Mouse (Mus musculus): ENCODE results near the gene March4. TPM values are rescaled to one million over a fixed set of nuclear protein-coding genes. Genes with fewer than 3 reads are reported as not detected.

Gene March4
- polyA plus RNA-seq, 1 experiment, result not detected

DNA sequence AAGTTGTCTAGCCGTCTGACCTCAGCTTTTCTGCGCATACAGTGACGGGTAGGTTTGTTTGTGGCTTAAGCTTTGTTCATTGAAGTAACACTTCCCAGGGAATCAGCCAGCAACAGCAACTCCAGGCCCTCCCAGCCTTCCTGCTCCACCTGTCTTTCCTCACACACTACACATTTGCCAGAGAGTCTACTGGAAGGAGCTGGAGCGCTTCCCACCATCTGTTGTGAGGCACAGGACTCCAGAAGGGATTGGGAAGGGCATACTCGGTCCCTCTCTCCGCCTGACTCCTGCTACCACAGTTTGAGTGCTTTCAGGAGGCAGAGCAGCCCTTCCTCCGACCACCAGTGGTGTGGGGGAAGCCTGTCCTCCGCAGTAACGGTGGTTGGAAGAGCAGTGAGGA is 136.1 kb downstream of the March4 start:
- Histone ChIP-seq H3K9me3 (ENCODE audit: control insufficient read depth, low read length) (no peaks in the 10 kb centered on the region), H3K4me1 (ENCODE audit: control insufficient read depth) (no peaks in the 10 kb centered on the region)
- TF ChIP-seq TAL1 (IDR thresholded peaks at IDR 0.05; ENCODE audit: low read length) (no peak), GATA1 (IDR thresholded peaks at IDR 0.05; ENCODE audit: low read length) (no peak)

DNA sequence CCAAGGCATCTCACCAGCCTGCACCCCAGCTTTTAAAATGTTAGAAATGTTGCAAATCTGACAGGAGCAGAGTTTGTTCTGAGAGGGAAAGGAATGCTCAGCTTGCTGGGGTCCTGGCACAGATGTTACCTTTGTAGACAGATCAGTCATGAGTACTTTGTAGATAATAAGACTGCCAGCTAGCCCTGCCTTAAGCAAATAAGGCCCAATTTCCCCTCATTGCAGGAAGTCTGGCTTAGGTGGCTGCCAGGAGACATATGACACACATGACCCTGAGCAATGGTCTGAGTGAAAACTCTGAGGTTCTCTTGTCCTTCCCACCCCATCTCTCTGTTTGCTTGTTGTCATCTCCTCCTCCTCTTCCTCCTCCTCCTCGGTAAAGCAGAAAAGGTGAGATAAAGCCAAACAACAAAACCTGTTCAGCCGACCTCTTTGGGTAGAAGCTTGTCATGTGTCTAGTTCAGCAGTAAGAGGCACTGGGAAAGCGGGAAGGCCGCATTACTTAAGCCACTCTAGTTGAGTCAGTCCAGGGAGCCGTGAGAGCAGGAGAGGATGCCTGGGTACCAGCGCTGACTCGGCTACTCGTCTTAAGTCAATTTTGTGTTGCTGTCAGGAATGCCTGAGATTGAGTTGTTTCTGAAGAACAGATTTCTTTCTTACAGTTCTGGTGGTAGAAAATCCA is 136.9 kb downstream of the March4 start:
- TF ChIP-seq TAL1 (IDR thresholded peaks at IDR 0.05; ENCODE audit: low read length), result no peak
- no peak for TF ChIP-seq GATA1 (IDR thresholded peaks at IDR 0.05; ENCODE audit: low read length)
- Histone ChIP-seq H3K36me3 (ENCODE audit: control insufficient read depth) (peaks cover 9% of the 10 kb centered on the region), H3K4me3 (replicated peaks) (no peak overlapping the region), H3K27me3 (ENCODE audit: control insufficient read depth) (no peaks in the 10 kb centered on the region), H3K4me1 (ENCODE audit: control insufficient read depth) (no peaks in the 10 kb centered on the region), H3K9me3 (ENCODE audit: control insufficient read depth, low read length) (no peaks in the 10 kb centered on the region)

More for the DNA sequence above, 136.1 kb downstream of the March4 start:
- peaks cover 3% of the 10 kb centered on the region for H3K36me3 ChIP-seq (ENCODE audit: control insufficient read depth)
- no peak overlapping the region for H3K4me3 ChIP-seq (replicated peaks)
- no peaks in the 10 kb centered on the region for H3K27me3 ChIP-seq (ENCODE audit: control insufficient read depth)

- Histone ChIP-seq H3K36me3 (ENCODE audit: control insufficient read depth) (peaks cover 15% of the 10 kb centered on the region), H3K4me1 (ENCODE audit: control insufficient read depth) (no peaks in the 10 kb centered on the region), H3K27me3 (ENCODE audit: control insufficient read depth) (no peaks in the 10 kb centered on the region), H3K9me3 (ENCODE audit: control insufficient read depth, low read length) (no peaks in the 10 kb centered on the region), H3K4me3 (replicated peaks) (no peak overlapping the region)
- no peak for TF ChIP-seq GATA1 (IDR thresholded peaks at IDR 0.05; ENCODE audit: low read length)
- TF ChIP-seq TAL1 (IDR thresholded peaks at IDR 0.05; ENCODE audit: low read length), result no peak
Measured at GRCm38 (mm10) chr1:72390420-72390819, 146.3 kb downstream of the March4 start.

DNA sequence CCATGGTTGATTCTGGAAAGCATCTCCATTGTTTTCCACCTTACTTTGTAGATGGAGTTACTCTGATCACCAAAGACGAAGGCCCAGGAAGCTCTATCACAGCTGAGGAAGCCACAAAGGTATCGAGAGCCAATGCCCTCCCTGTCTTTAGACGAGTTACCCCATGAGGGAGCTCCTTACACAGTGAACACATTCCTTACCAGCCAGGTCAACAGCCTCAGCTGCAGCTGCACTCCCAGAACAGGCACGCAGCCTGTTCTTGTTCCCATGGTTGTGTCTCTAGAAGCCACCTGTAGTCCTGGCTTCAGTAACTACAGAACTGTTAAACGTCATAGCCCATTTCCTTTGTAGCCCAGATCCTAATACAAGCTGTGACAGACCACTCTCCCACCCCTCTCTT is 153.1 kb downstream of the March4 start:
- H3K4me1 ChIP-seq (ENCODE audit: control insufficient read depth), result no peaks in the 10 kb centered on the region
- H3K36me3 ChIP-seq (ENCODE audit: control insufficient read depth), result peaks cover 24% of the 10 kb centered on the region
- H3K4me3 ChIP-seq (replicated peaks), result no peak overlapping the region
- TF ChIP-seq TAL1 (IDR thresholded peaks at IDR 0.05; ENCODE audit: low read length) (no peak), GATA1 (IDR thresholded peaks at IDR 0.05; ENCODE audit: low read length) (no peak)
- H3K27me3 ChIP-seq (ENCODE audit: control insufficient read depth), result no peaks in the 10 kb centered on the region
- H3K9me3 ChIP-seq (ENCODE audit: control insufficient read depth, low read length), result peaks cover 6% of the 10 kb centered on the region

- no peaks in the 10 kb centered on the region for H3K27me3 ChIP-seq (ENCODE audit: control insufficient read depth)
- peaks cover 24% of the 10 kb centered on the region for H3K36me3 ChIP-seq (ENCODE audit: control insufficient read depth)
- no peak for TF ChIP-seq GATA1 (IDR thresholded peaks at IDR 0.05; ENCODE audit: low read length)
- TF ChIP-seq TAL1 (IDR thresholded peaks at IDR 0.05; ENCODE audit: low read length), result no peak
- H3K9me3 ChIP-seq (ENCODE audit: control insufficient read depth, low read length), result peaks cover 6% of the 10 kb centered on the region
- H3K4me1 ChIP-seq (ENCODE audit: control insufficient read depth), result no peaks in the 10 kb centered on the region
- H3K4me3 ChIP-seq (replicated peaks), result no peak overlapping the region
Measured at GRCm38 (mm10) chr1:72383056-72383455, 153.7 kb downstream of the March4 start.

- no peak for TF ChIP-seq GATA1 (IDR thresholded peaks at IDR 0.05; ENCODE audit: low read length)
- TF ChIP-seq TAL1 (IDR thresholded peaks at IDR 0.05; ENCODE audit: low read length), result no peak
- no peaks in the 10 kb centered on the region for H3K27me3 ChIP-seq (ENCODE audit: control insufficient read depth)
- H3K4me3 ChIP-seq (replicated peaks), result no peak overlapping the region
- H3K4me1 ChIP-seq (ENCODE audit: control insufficient read depth), result no peaks in the 10 kb centered on the region
- peaks cover 16% of the 10 kb centered on the region for H3K36me3 ChIP-seq (ENCODE audit: control insufficient read depth)
- H3K9me3 ChIP-seq (ENCODE audit: control insufficient read depth, low read length), result peaks cover 6% of the 10 kb centered on the region
Measured at GRCm38 (mm10) chr1:72380544-72380943, 156.2 kb downstream of the March4 start.

DNA sequence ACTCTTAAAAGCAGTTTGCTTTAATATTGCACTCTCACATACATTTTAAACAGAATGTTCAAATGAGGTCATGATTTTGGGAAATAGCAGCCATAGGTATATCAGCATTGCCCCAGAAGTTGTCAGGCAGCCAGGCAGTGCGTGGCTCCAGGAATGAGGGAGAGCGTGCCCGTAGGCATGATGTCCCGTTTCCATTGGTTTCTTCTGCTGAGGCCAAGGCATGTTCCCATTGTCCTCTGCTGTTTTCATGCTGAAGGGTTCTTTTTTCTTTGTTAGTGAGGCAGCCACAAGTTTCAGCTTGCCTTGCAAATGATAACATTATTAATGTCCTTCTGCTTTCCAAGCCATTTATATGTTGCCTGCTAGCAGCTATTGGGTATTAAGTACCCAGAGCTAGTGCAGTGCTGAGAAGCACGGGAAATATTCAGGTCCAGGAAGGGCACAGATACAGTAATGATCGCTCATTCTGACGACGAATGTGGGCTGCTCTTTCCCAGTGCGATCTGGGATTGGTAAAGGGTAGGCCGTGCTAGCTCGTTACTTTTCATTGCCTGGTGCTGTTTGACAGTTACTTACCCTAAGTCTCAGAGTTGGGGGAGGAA is 156.9 kb downstream of the March4 start:
- Histone ChIP-seq H3K27me3 (ENCODE audit: control insufficient read depth) (no peaks in the 10 kb centered on the region), H3K9me3 (ENCODE audit: control insufficient read depth, low read length) (peaks cover 6% of the 10 kb centered on the region), H3K4me1 (ENCODE audit: control insufficient read depth) (no peaks in the 10 kb centered on the region), H3K4me3 (replicated peaks) (no peak overlapping the region), H3K36me3 (ENCODE audit: control insufficient read depth) (peaks cover 12% of the 10 kb centered on the region)
- TF ChIP-seq TAL1 (IDR thresholded peaks at IDR 0.05; ENCODE audit: low read length) (no peak), GATA1 (IDR thresholded peaks at IDR 0.05; ENCODE audit: low read length) (no peak)

DNA sequence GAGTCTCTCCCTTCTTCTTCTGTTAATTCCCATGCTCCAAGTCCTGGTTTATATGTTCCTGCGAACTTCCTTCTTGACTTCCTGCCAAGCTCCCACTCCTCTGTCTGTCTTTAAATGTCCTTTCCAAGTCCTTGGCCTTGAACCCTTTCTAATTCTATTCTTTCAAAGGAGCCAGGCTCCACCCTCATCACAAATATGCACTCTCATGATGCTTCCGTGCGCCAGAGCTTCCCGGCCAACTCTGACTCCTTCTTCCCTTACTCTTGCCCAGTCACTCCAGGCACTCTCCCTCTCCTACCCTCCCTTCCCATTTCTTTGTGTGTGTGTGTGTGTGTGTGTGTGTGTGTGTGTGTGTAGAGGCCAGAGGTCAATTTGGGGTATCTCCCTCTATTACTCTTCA is 158.6 kb downstream of the March4 start:
- no peak for TF ChIP-seq TAL1 (IDR thresholded peaks at IDR 0.05; ENCODE audit: low read length)
- no peak for TF ChIP-seq GATA1 (IDR thresholded peaks at IDR 0.05; ENCODE audit: low read length)
- no peak overlapping the region for H3K4me3 ChIP-seq (replicated peaks)
- H3K27me3 ChIP-seq (ENCODE audit: control insufficient read depth), result no peaks in the 10 kb centered on the region
- H3K9me3 ChIP-seq (ENCODE audit: control insufficient read depth, low read length), result peaks cover 6% of the 10 kb centered on the region
- H3K36me3 ChIP-seq (ENCODE audit: control insufficient read depth), result peaks cover 6% of the 10 kb centered on the region
- H3K4me1 ChIP-seq (ENCODE audit: control insufficient read depth), result no peaks in the 10 kb centered on the region

Other genes starting within 250 kb of the March4 start
- 0.10 and 0.13 TPM in 2 replicates for gene Xrcc5, start 229.5 kb downstream of the March4 start, polyA plus RNA-seq (2012)
- 0.25 and 0.80 TPM in 2 replicates for gene Smarcal1, start 46.3 kb upstream of the March4 start, polyA plus RNA-seq (2012)
- not detected in 2 replicates for gene Ankar, start 163.6 kb upstream of the March4 start, polyA plus RNA-seq (2012)
- gene Rpl37a, start 174.4 kb upstream of the March4 start, polyA plus RNA-seq (2012), result 20.1 and 25.7 TPM in 2 replicates